Mouse (Mus musculus) ES-E14 (cell line): Measurements from ENCODE around the gene Ndel1.

Experiments used
- CHD2 ChIP-seq: IDR thresholded peaks from 2 replicates; pipeline ENCODE4 v1.6.1; 2014; ENCODE audit warnings: mild to moderate bottlenecking, low read depth, low read length, inconsistent platforms
- HCFC1 ChIP-seq: IDR thresholded peaks from 2 replicates; pipeline ENCODE4 v1.6.1; 2012; ENCODE audit warnings: low read length, inconsistent platforms, borderline replicate concordance; ENCODE audit not compliant: insufficient read depth
- MAFK ChIP-seq: IDR thresholded peaks from 2 replicates; pipeline ENCODE4 v1.6.1; 2014; ENCODE audit warnings: mild to moderate bottlenecking, low read depth, low read length, inconsistent platforms; ENCODE audit not compliant: insufficient read depth
- ZNF384 ChIP-seq: IDR thresholded peaks from 2 replicates; pipeline ENCODE4 v1.6.1; 2012; ENCODE audit warnings: low read depth, low read length, inconsistent platforms

GRCm38 (mm10) chr11:68874841-68875240 lies 3.2 kb upstream of the Ndel1 start:
- no peak for TF ChIP-seq MAFK
- no peak for TF ChIP-seq HCFC1
- TF ChIP-seq ZNF384: no peak
- TF ChIP-seq CHD2: no peak
